Mouse (Mus musculus) CD4-positive helper T cell, adult 2 months (primary cell): Measurements from ENCODE around the gene Metrnl.
"Not testable (repeated sequence)": the region's sequence is repeated elsewhere in the genome, so short reads cannot be mapped to it uniquely, and the experiment has no call there.

ENCODE experiments used
- DNase-seq: peaks from one replicate; pipeline ENCODE4 v3.0.0-alpha.2; 2012; ENCODE audit warnings: low read depth, missing footprints, low spot score

Gene Metrnl

DNA sequence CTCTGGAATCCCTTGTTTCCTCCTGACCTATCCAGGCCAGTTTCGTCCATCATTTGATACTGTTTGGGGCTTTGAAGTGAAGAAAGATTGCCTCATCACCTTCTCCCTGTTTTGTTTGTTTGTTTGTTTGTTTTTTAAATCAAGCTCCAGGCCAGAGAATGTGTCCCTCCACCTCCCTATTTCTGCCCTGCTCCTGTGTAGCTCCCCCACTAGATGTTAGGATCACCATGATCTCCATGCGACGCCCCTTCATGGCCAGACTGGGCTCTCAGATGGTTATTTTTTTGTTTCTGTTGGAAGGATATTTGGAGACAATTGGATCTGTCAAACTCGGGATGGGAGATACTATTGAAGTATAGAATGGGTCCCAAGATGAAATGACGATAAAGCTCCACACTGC lies at the start of gene Metrnl:
Gene Metrnl, plus strand, starts transcription at position 301 of the 400 bp plus-strand sequence.
- no peak for DNase-seq

DNA sequence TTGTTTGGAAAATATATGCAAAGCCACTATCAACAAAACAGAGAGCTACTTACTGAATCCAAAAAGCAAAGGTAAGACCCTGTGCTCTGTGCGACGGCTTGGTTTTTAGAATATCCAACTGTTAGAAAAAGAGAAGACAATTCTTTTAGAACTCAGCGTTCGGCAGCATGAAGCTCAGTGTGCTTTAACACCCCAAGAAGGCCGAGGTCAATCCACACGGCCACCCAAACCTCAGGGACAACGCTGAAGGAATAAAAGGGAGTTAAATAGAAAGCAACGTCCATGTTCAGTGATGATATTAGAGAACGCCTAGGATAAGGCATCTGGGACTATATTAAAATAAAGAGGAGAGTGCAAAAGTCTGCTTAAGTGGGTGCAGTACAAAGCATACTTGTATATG lies 49.8 kb upstream of the Metrnl start:
- DNase-seq = no peak

DNA sequence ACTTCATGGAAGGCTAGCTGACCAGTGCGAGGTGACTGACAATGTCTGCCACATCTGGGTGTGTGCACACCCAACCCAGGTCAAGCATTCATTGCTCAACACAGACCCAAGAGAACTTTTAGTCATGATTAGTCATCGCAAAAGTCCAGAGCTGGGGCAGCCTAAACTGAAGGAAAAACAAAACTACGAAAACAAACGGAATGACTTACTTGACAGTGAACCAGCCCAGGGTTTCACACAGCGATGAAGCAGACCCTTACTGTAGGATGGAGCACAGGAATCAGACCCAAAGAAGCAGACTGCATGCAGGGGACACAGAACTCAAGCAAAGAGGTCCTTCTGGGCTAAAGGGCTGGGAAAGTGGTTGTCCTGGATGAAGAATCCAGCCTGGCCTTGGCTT lies 49.4 kb upstream of the Metrnl start:
- no peak for DNase-seq

DNA sequence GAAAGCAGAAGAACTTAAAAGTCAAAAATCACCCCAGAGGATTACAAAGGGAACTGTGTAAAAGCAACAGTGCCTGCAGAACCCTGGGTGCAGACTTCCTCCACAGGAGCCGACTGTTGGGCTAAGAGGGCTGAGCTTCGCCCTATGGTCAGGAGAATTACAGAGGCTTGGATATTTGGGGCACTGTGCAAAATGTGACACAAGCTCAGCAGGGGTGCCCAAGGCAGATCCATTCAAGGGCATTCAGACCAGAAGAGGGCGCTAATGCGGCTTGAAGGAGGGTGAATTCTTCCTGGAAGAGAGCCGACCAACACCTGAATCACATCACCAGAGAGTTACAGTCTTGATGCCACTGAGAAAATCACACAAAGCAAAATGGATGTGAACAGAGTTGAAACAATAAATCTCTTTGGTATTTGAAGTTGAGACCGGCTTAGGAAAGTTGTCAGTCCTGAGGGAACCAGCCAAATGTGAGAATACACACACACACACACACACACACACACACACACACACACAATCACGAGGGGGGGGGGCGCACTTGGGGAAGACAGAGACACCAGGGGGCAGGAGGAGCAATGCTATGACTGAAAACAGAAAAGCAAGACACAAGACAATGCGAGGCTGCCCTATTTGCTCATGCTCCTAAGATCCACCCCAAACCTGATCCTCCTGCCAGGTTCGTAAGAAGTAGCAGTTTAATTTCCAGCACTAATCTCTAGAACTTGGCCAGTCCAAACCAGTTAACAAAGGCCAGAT lies 48.6 kb upstream of the Metrnl start:
- peak; percentile 71 for DNase-seq

DNA sequence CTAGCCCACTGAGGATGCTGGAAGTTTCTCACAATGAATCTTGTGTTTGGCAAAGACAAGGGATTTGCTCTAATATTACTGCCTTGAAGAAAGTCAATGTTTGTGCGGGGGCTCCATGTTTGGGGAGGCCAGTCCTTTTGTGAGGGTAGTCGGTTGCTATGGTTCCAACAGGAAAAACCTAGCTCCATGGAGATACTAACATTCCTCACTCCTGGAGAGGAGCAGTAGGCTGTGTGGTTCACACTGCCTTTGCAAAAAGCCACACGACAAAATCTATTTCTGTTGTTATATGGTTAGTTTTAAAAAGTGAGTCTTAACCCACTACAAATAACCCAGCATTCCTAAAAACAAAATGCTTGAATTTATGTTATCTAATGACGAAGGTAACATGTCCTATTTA lies 47.7 kb upstream of the Metrnl start:
- no peak for DNase-seq

DNA sequence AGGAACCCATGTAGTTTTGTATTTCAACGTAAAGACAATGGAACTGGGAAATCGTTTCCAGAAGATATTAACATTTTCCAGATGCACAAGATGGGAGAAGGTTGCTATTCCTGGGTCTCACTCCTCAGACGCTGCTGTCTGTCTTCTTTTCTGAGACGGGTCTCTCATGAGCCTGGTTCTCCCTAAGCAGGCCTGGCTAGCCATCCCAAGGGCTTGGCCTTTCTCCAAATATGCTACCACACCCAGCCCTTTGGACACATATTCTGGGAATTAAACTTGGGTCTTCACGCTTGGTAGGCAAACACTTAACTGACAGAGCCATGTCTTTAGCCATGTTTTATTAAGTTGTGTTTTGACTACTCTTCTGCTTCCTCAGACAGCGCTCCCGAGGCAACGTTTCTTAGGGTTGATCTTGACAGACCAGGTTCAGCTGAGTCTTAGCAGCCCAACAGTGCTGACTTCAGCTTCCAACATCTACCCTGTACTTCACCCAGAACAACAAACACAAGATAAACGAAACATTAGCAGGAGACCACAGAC lies 46.9 kb upstream of the Metrnl start:
- no peak for DNase-seq

DNA sequence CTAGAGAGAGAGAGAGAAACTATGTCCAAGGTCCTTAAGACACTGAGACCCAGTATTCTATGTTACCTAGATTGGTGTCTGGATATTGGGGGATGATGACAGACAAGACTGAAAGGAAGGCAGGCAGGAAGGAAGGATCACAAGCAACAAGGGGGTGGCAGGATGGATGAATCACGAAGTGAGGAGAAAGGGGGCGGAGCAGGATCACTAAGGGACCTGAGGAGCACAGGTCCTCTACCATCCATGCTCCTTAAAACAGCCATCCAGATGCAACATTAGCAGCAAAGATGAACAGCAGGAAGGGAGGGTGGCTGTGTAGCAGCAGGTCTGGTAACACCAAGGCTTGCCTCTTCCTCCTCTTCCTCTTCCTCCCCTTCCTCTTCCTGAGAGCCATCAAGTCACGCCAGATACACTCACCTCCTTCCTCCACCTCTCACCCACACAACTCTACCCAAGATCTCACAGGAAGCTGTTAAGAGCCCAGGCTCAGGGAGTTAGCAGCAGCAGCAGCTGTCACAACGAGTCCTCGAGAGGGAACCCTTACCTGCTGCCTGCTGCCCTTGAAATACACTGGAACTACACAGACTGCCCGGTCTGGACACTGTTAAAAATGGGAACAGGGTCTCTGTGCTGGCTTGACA lies 46.1 kb upstream of the Metrnl start:
- peak; percentile 54 for DNase-seq

DNA sequence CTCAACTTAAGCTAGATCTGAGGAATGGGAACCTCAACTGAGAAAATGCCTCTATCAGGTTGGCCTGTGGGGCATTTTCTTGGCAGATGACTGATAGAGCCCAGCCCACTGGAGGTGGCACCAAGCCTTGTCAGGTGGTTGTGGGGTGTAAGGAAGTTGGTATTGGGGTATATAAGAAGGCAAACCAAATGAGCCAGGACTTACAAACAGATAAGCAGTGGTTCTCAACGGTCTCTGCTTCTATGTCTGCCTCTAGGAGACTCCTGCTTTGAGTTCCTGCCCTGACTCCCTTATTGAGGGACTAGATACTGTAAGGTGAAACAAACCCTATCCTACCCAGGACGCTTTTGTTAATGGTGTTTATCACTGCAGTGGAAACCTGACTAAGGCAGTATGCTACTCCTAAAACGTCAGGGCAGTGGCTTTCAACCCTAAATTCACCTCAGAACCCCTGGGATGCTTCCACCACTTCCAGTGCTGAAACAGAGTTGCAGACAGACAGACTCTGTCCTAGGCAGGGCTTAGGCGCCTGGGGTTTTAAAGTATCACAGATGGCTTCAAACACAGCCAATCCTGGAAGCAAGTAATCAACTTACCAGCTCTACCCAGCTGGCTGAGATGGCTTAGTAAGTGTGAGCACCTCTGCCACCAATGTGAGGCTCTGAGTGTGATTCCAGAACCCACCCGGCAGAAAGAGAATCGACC lies 45.4 kb upstream of the Metrnl start:
- no peak for DNase-seq

DNA sequence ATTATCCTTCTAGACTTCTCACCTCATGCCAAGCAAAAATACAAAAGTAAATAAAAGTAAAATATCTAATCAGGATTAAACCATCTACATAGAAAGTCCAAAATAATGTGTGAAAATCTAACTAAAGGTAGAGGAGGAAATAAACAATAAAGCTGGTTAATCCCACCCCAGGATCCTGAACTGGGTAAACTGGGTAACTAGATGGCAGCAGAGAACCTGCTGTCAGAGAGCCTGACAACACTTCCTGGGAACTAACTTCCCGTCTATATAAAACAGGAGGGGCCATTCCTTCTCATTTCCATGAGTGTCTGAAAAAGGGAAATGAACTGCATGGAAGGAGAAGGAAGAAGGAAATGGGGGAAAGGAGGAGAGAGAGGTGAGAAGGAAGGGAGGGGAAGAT lies 43.2 kb upstream of the Metrnl start:
- DNase-seq = no peak

DNA sequence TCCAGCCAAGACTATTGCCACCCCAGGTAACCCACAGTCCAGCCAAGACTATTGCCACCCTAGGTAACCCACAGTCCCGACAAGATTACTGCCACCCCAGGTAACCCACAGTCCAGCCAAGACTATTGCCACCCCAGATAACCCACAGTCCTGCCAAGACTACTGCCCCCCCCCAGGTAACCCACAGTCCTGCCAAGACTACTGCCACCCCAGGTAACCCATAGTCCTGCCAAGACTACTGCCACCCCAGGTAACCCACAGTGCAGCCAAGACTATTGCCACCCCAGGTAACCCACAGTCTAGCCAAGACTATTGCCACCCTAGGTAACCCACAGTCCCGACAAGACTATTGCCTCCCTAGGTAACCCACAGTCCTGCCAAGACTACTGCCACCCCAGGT lies 40.7 kb upstream of the Metrnl start:
- DNase-seq = not testable (repeated sequence)

DNA sequence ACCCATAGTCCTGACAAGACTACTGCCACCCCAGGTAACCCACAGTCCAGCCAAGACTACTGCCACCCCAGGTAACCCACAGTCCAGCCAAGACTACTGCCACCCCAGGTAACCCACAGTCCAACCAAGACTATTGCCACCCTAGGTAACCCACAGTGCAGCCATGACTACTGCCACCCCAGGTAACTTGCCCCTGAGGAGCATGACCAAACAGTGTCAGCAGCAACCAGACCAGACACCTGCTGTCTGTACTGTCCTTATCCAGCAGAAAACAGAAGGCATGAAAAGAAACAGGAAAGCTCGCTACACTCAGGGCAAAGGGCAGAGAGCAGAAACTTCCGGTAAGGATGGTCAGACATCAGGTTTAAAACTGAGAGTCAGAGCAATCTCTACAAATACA lies 40.2 kb upstream of the Metrnl start:
- DNase-seq = no peak

DNA sequence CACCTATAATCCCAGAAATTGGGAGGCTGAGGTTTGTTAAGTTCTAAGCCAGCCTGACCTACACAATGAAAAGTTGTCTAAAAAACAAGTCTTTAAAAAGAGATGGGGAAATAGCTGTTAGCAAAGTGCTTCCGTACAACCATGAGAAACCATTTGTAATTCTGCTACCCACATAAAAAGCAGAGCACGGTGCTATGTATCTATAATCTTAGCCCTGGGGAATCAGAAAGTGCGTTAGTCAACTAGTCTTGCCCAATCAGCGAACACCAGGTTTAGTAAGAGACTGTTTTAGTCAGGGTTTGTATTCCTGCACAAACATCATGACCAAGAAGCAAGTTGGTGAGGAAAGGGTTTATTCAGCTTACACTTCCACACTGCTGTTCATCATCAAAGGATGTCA lies 33.8 kb upstream of the Metrnl start:
- DNase-seq = no peak

DNA sequence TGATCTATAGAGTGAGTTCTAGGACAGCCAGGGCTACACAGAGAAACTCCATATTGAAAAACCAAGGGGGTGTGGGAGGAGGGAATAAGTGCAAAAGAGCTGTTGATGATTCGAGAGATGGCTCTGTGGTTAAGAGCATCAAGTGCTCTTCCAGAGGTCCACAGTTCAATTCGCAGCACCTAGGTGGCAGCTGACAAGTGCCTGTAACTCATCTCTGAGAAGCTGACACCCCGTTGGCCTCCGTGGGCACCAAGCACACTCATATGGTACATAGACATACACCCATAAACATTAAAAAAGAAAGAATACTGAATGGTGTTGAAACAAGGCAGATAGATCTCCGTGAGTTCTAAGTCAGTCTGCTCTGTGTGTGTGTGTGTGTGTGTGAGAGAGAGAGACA lies 32.6 kb upstream of the Metrnl start:
- DNase-seq = no peak

DNA sequence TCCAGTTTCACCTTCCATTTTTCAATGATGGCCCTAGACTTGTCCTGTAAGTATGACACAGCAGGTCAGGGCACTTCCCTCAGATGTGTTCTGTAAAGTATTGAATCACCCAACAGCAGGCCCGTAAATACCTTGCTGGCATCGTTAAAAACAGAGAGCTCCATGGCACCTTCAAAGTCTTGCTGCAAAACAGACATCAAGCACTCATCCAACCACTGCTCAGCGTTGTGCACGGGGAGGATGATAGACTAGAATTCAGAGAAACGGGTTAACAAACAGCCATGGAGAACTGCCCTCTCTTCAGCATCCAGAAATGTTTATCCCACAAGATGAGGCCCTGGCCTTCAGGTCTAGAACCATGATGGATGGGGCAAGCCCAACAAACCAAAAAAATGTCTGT lies 30.4 kb upstream of the Metrnl start:
- DNase-seq = no peak

DNA sequence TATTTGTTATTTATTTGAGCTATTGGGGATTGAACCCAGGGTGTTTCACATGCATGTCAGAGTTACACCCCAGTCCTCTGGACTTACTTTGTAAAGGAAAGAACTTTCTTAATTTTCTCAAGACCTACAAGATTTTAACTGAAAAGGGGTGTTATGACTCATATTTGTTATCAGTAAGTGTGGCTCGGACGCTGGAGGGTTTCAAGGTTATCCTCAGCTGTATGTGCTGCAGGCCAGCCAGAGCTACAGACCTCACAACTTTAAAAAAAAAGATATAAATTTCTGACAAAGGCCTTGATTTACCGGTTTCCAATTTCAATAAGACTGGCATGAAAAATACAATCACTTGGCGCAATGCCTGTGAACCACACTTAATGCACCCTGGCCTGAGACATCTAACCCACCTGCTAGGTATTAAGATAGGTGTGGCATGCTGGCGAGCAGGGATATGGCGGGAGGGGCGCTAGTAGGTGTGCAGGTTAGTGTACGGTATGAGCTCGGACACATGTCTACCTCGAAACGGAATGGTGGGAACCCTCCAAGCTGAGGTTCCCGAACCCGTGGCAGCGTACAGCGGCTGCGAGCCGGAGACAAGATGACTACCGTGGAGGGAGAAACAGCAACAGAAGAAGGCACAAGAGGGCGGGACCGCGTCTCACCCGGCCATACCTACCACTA lies 28.9 kb upstream of the Metrnl start:
- DNase-seq = no peak

DNA sequence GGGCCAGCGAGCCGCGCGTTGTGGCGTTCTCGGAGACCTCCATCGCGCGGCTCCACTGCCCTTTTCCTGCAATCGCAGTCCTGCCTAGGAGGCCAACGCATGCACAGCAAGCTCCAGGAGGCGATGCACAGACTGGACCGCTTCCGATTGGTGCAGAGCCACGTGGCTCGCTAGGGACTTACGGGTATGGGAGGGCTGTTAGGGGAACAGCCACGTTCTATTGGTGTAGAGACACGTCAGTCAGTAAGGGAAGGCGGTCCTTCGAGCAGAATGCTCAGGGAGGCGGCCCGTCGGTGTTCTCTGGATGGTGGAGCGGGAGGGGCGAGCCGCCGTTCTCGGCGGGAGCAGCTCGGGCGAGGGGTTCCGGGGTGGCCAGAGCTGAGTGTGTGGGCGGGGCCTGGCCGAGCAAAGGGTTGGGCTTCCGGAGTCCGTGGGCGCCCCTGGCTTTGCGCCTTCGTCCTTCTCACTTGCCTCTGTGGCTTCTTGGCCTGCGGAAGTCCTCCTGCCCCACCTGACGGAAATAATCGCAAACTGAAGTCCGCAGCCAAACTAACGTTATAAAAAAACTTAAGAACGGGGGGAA lies 28.3 kb upstream of the Metrnl start, which contains the start of gene B3gntl1:
Gene B3gntl1, minus strand, starts transcription at position 164 of the 583 bp plus-strand sequence.
- peak; percentile 99 for DNase-seq

DNA sequence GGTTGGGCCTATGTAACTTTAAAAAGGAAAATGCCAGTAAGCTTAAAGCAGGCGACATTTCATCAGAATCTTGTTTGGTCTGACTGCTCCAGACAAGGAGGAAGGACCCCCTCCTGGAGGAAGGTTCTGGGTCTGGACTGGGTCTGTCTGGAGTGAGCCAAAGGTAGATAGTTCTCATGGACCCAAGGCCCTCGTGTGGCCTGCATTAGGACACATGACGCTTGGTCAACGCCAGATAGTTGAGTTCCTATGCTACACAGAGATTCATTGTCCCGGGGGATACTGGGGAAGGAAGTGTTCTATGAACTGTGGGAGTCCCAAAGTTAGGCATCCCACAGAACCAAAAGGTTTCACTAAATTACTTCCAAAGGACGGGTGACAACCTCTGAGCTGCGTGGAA lies 27.7 kb upstream of the Metrnl start:
- DNase-seq = no peak

DNA sequence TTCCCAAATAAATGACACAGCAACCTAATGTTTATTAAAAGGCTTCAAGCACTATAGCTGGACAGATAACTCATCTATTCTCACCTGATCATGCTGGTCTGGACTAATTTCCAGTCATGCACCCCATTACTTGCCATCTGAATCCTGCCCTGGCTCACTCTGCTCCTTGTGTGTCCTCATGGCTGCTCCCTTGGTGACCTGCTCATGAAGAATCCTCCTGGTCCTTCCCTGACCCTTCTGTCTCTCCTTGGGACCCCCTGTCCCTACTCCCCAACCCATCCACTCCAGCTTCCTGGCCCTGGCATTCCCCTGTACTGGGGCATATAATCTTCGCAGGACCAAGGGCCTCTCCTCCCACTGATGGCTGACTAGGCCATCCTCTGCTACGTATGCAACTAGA lies 24.5 kb upstream of the Metrnl start:
- DNase-seq = no peak

DNA sequence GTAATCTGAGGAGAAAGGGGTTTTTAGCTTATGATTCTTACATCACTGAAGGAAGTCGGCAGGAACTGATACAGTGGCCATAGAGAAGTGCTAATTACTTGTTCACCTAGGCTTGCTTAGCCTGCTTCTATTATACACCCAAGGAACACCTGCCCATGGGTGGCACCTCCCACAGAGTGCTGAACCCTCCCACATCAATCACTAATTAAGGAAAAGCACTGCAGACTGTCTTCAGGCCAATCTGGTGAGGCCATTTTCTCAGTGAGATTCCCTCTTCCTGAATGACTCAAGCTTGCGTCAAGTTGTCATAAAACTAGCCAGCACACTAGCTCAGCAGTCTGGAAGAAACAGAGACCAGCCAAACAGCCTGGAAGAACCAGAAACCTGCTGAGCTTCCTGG lies 21.8 kb upstream of the Metrnl start:
- no peak for DNase-seq

DNA sequence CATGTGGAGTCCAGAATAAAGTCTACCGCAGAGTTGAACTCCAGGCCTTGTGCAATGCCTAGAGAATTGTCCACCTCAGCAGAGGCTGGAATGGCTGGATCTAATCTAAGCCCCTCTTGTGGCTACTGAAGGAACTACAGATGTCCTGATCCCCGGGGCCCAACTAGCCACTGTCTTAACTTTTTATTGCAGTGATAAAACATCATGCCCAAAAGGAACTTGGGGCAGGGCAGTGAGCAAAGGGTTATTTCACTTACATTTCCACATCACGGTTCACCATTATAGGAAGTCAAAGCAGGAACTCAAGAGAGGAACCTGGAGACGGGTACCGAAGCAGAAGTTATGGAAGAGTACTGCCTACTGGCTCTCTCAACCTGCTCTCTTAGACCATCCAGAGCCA lies 20.6 kb upstream of the Metrnl start:
- DNase-seq = peak; percentile 25

DNA sequence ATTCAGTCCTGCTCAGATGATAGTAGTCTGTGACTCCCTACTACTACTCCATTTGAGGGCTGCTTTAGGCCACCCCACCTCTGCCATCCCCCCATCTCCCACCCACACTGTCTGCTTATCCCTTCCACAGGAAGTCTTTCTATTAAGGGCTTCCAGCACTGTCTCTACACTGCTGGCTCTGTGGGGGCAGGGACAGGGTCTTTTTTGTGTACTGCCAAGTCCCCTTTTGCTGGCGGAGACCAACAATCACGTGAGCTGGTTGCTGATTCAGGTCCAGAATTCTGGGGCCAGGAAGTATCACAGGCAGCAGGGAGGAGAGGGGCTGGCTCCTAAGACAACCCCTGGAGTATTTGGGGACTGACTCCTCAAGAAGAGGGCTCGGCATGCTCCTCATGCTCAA lies 18.1 kb upstream of the Metrnl start:
- DNase-seq = no peak
